In the genomic region with DNA sequence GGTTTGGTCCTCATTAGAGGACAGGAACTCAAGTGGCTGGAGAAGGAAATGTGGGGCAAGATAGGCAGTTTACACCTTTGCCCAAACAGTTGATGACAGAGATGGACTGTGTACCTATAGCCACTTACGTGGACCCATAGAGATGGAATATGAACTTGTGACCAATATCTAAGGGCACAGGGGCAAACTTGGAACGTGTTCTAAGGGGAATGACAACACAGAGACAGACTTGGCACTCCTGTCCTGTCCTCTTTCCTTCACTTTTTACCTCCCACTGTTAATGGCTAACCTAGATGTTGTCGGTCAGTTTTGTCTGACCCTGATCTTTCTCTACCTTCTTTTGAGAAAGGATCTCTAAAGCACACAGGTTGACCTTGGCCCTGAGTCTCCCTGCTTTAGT, we compare ENCODE assay signal across 26 mouse cellular contexts.
A peak's percentile ranks its signal among the peaks of the same experiment; 100 is the strongest.
DNase-seq lines count a peak whose midpoint lies in the region; ATAC-seq and TF ChIP-seq lines count a peak whose summit lies in the region.
"Had no signal": no experiment of that assay in that cellular context is flagged by ENCODE, and none has a peak within 500 bp of the region (broad histone marks: within the 10 kb centered on the region; RNA-seq: fewer than 3 reads in every experiment).

No protein-coding gene starts in this region.

- no peak overlapping the region for H3K4me2 ChIP-seq in liver, postnatal 0 days (ENCODE audit: low read depth, low read length)
- peak overlapping the region; percentile 57 for H3K4me2 ChIP-seq in myocyte (ENCODE audit: low read depth)
- H3K4me2 ChIP-seq: embryonic facial prominence, embryonic 12.5 days; embryonic facial prominence, embryonic 15.5 days; forebrain, embryonic 12.5 days; forebrain, embryonic 15.5 days; heart, embryonic 12.5 days; heart, embryonic 15.5 days had no signal

- no peaks in the 10 kb centered on the region for H3K4me1 ChIP-seq in liver, postnatal 0 days (ENCODE audit: insufficient read depth)
- H3K4me1 ChIP-seq: embryonic facial prominence, embryonic 12.5 days; forebrain, embryonic 12.5 days; forebrain, embryonic 15.5 days; heart, embryonic 12.5 days; heart, embryonic 15.5 days; hindbrain, embryonic 10.5 days had no signal

- ATAC-seq in liver, postnatal 0 days: peak; percentile 77
- ATAC-seq in erythroblast, adult 5-6 weeks (replicated peaks; ENCODE audit: low FRiP score, poor library complexity, severe bottlenecking): no peak
- ATAC-seq: forebrain, embryonic 15.5 days had no signal

- H3K4me3 ChIP-seq in liver, postnatal 0 days (ENCODE audit: low read depth, low read length): no peak overlapping the region
- no peak overlapping the region for H3K4me3 ChIP-seq in myocyte
- H3K4me3 ChIP-seq: embryonic facial prominence, embryonic 12.5 days; embryonic facial prominence, embryonic 15.5 days; erythroblast, embryonic 14.5 days; forebrain, embryonic 12.5 days; forebrain, embryonic 15.5 days; heart, embryonic 12.5 days; heart, embryonic 15.5 days; hindbrain, embryonic 10.5 days had no signal

- H3K27ac ChIP-seq in liver, postnatal 0 days (ENCODE audit: low read depth): no peak overlapping the region
- H3K27ac ChIP-seq: embryonic facial prominence, embryonic 12.5 days; embryonic facial prominence, embryonic 15.5 days; forebrain, embryonic 12.5 days; forebrain, embryonic 15.5 days; heart, embryonic 15.5 days; hindbrain, embryonic 10.5 days had no signal

- H3K9me3 ChIP-seq in liver, postnatal 0 days (ENCODE audit: low read length): no peaks in the 10 kb centered on the region
- H3K9me3 ChIP-seq: embryonic facial prominence, embryonic 12.5 days; embryonic facial prominence, embryonic 15.5 days; forebrain, embryonic 12.5 days; forebrain, embryonic 15.5 days; heart, embryonic 12.5 days; heart, embryonic 15.5 days; hindbrain, embryonic 10.5 days had no signal

- no peak overlapping the region for H3ac ChIP-seq in myocyte (ENCODE audit: control insufficient read depth, insufficient read length)

- H3K36me3 ChIP-seq in liver, postnatal 0 days (replicated peaks; ENCODE audit: insufficient read depth, low read length): no peaks in the 10 kb centered on the region
- H3K36me3 ChIP-seq in myocyte (ENCODE audit: control insufficient read depth, insufficient read depth): no peaks in the 10 kb centered on the region
- H3K36me3 ChIP-seq: embryonic facial prominence, embryonic 12.5 days; embryonic facial prominence, embryonic 15.5 days; forebrain, embryonic 12.5 days; forebrain, embryonic 15.5 days; heart, embryonic 12.5 days; heart, embryonic 15.5 days; hindbrain, embryonic 10.5 days had no signal

- no peak overlapping the region for H3K9ac ChIP-seq in liver, postnatal 0 days (replicated peaks)
- H3K9ac ChIP-seq: embryonic facial prominence, embryonic 12.5 days; embryonic facial prominence, embryonic 15.5 days; forebrain, embryonic 12.5 days; forebrain, embryonic 15.5 days; heart, embryonic 12.5 days; heart, embryonic 15.5 days had no signal

- WGBS in liver, postnatal 0 days (ENCODE audit: insufficient replicate concordance): 62% methylated on average over 3 of the region's 3 CpGs

- no peaks in the 10 kb centered on the region for H3K27me3 ChIP-seq in liver, postnatal 0 days (ENCODE audit: insufficient read depth, low read length)
- H3K27me3 ChIP-seq in myocyte (ENCODE audit: control insufficient read depth, insufficient read depth, insufficient read length): no peaks in the 10 kb centered on the region
- H3K27me3 ChIP-seq: embryonic facial prominence, embryonic 12.5 days; embryonic facial prominence, embryonic 15.5 days; forebrain, embryonic 12.5 days; forebrain, embryonic 15.5 days; heart, embryonic 12.5 days; heart, embryonic 15.5 days had no signal

- peak; percentile 44; the same call in 1 of the 2 replicates for TF ChIP-seq EP300 in liver, postnatal 0 days (IDR thresholded peaks at IDR 0.05; ENCODE audit: low read depth)

- TF ChIP-seq POLR2A in myocyte (IDR thresholded peaks at IDR 0.05; ENCODE audit: insufficient read length, low read depth): no peak

- H3K79me2 ChIP-seq in myocyte (ENCODE audit: control insufficient read depth, insufficient read depth): no peaks in the 10 kb centered on the region

- no peak for TF ChIP-seq CTCF in liver, postnatal 0 days (IDR thresholded peaks at IDR 0.05; ENCODE audit: low read depth)

- peak; percentile 9 for DNase-seq in kidney, adult 18-20 months
- DNase-seq in kidney, postnatal 14 days: no peak
- peak; percentile 83 for DNase-seq in kidney, adult 9 months
- DNase-seq in kidney, postnatal 10 days: no peak
- DNase-seq in liver, postnatal 0 days: no peak
- no peak for DNase-seq in liver
- DNase-seq: adrenal gland, adult 2 months; adrenal gland, postnatal 14 days; cerebellum, adult 11 months; cerebellum, adult 2 months; cerebellum, adult 9-11 months; cerebellum, postnatal 25 days; gastrocnemius, postnatal 25 days; heart, adult 18-20 months; heart, postnatal 10 days; heart, postnatal 36 days had no signal

TF ChIP-seq in myocyte, 11 proteins besides CTCF, POLR2A, EP300 and RAD21:
- TF ChIP-seq E2F4 (IDR thresholded peaks at IDR 0.05; ENCODE audit: insufficient read depth) (no peak), USF1 (IDR thresholded peaks at IDR 0.05; ENCODE audit: low read depth) (no peak), MAX (IDR thresholded peaks at IDR 0.05; ENCODE audit: low read depth) (no peak), MYOD1 (IDR thresholded peaks at IDR 0.05; ENCODE audit: control insufficient read depth in 1 of 3, insufficient read length in 2 of 3, low read depth in 2 of 3) (no peak), TCF3 (IDR thresholded peaks at IDR 0.05; ENCODE audit: insufficient read length, low read depth) (no peak), SRF (IDR thresholded peaks at IDR 0.05; ENCODE audit: control insufficient read depth, insufficient read length, low read depth) (no peak), REST (IDR thresholded peaks at IDR 0.05; ENCODE audit: insufficient read depth, insufficient read length) (no peak), MYOG (IDR thresholded peaks at IDR 0.05; ENCODE audit: control insufficient read depth in 1 of 3, insufficient read depth in 1 of 3, insufficient read length in 2 of 3, low read depth in 2 of 3) (no peak), TCF12 (IDR thresholded peaks at IDR 0.05; ENCODE audit: insufficient read depth, poor library complexity, severe bottlenecking) (no peak), POLR2AphosphoS2 (IDR thresholded peaks at IDR 0.05; ENCODE audit: insufficient read length, low read depth) (no peak), CEBPB (IDR thresholded peaks at IDR 0.05; ENCODE audit: insufficient read depth, poor library complexity, severe bottlenecking) (no peak)

Comparison
In these comparisons a context has a peak if more than half of its experiments do, and no peak if none do; other contexts are left out.
1. DNase-seq: peak in kidney, adult 18-20 months (single experiment) and kidney, adult 9 months (single experiment); none in kidney, postnatal 14 days (single experiment), kidney, postnatal 10 days (single experiment), liver, postnatal 0 days (single experiment) and liver (single experiment).